Mouse (Mus musculus) cerebellum, adult 9-10 months (tissue): ENCODE results near the gene Prl2c3.
"Not testable (repeated sequence)": the region's sequence is repeated elsewhere in the genome, so short reads cannot be mapped to it uniquely, and the experiment has no call there.

Experiments used
- DNase-seq: peaks from one replicate; pipeline ENCODE4 v3.0.0; 2022

Prl2c3 gene

DNA sequence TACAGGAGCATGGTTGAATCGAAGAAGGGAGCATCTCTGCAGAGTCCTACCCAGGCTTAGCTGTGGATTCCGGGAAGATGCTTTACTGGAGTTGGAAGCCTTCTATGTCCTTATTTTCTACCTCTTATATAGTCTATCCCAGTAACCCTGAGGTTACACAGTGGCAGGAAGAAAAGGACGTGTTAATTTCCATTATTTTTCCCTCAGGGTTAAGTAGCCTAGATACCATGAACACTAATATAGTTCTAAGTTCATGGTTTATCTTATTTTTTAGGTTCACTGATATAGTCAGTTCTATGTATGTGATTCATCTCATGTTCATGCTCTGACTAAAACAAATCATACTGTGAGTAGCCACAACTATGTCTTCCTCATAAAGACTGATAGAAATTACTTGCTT lies at the start of gene Prl2c3:
Gene Prl2c3 (minus strand): TSS at position 101 of the 400 bp plus-strand sequence.
- not testable (repeated sequence) for DNase-seq

DNA sequence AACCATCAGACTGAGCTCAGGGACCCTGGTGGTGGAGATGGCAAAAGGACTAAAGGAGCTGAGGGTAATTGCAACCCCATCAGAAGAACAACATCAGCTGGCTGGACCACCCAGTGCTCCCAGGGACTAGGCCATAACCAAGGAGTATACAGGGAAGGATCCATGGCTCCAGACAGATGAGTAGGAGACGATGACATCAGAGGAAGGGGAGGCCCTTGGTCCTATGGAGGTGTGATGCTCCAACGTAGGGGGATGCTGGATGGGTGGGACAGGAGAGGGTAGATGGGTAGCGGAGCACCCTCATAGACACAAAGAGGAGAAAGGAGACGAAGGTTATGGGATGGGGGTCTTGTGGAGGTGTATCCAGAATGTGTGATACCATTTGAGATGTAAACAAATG lies 48.4 kb upstream of the Prl2c3 start:
- not testable (repeated sequence) for DNase-seq

DNA sequence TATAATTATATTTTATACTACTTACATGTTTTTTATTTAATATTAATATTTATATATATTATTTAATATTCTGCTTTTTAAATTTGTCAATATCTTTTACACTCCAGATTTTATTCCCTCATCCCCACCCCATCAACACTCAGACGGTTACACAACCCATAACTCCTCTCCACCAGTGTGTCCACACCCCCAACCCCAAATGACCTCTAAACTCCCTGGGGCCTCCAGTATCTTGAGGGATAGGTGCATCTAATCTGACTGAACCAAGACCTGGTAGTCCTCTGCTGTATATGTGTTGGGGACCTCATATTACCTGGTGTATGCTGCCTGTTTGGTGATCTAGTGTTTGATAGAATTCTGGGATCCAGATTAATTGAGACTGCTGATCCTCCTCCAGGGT lies 44.8 kb upstream of the Prl2c3 start:
- DNase-seq = not testable (repeated sequence)

DNA sequence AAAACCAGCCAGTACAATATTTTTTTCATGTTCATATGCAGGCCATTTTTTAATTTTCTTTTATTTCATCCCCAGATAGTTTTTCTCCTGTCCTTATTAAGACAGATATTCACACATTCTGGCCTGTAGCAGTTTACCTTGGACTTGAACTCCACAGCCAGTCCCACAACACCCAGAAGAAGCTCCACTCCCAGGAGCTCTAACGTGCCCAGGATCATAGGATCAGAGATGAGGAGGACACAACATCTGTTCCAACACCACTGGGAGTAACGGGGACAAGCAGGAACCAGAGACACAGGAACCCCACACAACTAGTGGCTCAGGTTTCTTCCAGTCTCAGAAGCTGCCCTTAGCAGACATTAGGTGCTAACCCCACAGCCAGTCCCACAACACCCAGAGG lies 37.7 kb upstream of the Prl2c3 start:
- not testable (repeated sequence) for DNase-seq

DNA sequence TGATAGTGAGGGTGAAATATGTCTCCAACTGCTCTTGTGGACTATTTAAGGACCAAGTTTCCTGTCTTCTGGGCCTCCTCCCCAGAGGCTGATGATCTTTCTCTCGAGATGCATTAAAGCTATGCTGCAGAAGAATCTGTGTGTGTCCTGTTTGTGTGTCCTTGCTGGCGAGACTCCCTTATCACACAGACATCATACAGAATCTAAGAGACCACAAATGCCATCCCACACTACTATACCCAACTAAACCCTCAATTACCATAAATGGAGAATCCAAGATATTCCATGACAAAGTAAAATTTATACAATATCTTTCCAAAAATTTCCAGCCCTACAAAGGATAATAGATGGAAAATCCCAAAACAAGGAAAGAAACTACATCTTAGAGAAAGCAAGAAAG lies 31.9 kb upstream of the Prl2c3 start:
- DNase-seq = no peak

DNA sequence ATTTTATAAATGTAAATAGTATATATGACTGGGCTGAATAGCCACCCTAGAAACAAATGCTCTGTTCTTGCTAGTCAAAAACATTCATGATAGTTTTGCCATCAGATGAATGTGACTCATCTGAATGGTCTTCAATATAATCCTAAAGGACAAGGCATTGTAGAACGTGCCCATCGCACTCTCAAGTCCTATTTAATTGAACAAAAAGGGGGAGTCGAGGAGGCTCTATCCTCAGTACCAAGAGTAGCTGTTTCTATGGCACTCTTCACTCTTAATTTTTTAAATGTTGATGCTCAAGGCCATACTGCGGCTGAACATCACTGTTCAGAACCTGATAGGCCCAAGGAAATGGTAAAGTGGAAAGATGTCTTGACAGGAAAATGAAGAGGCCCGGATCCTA lies 29.2 kb upstream of the Prl2c3 start:
- DNase-seq = no peak

DNA sequence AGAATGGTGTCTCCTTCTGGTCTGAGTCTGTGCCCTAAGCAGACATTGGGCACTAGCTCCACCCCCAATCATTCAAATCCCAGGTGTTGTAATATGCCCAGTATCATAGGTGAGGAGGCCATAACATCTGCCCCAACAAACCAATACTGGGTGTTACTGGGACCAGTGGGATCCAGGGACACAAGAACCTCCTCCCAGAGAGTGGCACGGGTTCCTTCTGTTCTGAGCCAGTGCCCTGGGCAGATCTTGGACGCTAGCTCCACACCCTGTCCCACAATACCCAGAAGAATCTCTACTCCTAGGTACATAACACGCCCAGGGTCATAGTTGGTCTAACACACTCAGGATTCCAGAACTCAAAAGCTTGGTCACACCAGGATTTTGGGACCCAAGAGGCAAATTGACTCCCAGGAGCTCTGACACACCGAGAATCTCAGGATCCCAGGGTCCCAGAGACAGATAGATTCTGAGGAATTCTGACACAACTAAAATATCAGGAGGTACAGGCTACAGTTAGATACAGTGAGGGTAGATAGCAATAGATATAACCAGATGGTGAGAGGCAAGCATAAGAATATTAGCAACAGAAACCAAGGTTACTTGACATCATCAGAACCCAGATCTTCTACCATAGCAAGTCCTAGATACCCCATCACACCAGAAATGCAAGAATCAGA lies 24.8 kb upstream of the Prl2c3 start:
- DNase-seq = not testable (repeated sequence)

DNA sequence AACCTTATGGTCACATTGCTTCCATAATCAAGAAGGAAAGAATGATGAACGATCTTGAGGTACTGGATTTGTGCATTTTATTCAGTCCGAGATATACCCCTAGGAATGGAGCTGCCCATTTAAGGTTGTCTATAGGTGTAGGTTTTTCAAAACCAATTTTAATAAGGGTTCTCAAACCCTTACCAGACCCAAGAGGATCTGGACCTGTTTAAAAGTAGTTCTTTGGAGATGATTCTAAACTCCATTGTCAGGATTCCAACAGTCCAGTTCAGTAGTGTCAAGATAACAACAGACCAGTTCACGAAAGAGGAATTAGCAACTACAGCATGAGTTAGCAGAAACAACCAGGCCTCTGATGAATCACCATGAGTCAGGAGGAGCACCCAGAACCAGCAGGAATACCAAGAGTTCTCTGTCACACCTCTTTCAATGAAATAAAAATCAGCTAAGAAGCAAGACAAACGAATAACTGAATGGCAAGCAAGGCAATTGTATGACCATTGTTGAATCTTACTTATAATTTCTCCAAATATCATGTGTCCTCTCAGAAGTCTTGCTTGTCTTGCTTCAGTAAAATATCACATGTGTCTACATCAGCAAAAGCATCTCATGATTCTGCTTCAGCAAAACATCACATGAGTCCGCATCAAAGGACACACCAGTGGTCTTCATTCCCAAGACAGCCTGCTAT lies 14.0 kb upstream of the Prl2c3 start:
- not testable (repeated sequence) for DNase-seq

DNA sequence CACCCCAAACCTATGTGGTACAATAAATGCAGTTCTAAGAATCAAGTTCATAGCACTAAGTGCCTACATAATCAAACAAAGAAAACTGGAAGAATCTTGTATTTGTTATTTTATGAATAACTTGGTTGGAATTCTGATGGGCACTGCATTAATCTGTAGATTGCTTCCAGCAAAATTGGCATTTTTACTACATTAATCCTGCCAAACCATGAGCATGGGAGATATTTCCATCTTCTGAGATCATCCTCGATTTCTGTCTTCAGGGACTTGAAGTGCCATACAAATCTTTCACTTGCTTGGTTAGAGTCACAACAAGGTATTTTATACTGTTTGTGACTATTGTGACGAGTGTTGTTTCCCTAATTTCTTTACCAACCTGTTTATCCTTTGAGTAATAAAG lies 9.7 kb upstream of the Prl2c3 start:
- no peak for DNase-seq

DNA sequence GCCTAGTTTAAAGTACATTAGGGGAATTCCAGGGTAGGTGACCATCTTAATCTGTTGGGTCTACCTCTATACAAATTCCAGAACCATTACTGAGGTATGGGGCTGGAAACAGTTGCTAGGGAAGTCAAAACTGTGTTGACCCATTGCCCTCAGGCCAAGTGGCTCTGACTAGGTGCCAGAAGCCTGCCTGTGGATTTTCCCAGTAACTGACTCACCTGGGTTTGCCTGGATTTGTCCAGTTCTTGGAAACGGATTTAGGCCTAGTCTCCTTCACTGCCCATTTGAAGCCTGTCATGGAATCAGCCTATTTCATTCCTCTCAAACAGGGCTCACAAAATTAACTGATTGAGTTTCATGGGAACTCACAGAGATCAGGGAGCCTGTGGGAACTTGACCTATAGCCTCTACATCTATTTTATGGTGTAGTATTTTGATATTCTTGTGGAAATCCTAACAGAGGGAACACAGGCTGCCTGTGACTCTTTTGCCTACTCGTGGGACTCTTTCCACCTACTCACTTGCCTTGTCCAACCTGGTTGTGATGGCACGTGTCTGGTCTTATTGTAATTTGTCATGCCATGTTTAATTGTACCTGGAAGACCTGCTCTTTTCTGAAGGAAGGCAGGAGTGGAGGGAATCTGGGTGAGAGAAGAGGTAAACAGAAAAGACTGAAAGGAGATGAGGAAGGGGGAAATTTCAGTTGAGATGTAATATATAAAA lies 9.1 kb upstream of the Prl2c3 start:
- DNase-seq = not testable (repeated sequence)

DNA sequence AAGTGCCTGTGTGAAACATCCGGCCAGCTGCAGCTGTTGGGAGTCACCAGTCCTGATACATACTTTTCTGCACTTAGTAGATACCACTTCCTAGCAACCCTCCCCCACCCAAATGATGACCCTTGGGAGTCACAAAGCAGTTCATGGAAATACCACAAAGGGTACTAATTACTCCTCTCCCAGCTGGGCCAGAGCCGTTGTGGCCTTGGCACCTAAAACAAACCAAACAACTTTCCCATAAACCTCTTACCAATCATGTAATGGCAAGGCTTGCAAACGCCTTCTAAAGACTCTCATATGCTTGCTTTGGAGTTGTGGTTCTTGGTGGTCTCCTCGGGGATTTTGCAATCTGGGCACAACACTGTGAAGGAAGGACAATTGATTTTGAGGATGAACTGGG lies 6.6 kb upstream of the Prl2c3 start:
- DNase-seq = not testable (repeated sequence)

DNA sequence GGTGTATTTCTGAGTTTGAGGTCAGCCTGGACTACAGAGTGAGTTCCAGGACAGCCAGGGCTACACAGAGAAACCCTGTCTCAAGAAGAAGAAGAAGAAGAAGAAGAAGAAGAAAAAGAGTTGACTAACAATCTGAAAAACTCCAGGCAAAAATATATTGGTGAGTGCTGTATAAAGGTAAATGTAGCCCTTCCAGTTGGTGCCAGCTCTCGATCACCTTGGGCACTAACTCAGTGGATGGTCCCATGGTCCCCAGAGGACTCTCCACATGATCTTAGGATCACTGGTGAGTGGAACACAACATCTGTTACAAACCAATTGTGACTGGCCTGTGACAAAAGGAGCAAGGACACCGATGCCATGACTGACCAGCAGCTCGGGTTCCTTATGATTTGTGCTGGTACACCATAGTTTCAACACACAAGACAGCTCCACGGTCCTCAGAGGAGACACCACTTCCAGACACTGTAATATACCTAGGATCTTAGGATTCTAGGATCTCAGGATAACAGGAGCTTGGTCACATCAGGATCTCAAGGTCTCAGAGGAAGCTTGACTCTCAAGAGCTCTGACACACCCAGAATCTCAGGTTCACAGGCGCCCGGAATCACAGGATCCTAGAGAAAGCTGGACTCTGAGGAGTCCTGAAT lies 30.3 kb downstream of the Prl2c3 start:
- DNase-seq = not testable (repeated sequence)
